Mouse (Mus musculus): ENCODE data around the gene Lrrn1.
A peak's percentile ranks its signal among the peaks of the same experiment; 100 is the strongest.

The Lrrn1 gene

DNA sequence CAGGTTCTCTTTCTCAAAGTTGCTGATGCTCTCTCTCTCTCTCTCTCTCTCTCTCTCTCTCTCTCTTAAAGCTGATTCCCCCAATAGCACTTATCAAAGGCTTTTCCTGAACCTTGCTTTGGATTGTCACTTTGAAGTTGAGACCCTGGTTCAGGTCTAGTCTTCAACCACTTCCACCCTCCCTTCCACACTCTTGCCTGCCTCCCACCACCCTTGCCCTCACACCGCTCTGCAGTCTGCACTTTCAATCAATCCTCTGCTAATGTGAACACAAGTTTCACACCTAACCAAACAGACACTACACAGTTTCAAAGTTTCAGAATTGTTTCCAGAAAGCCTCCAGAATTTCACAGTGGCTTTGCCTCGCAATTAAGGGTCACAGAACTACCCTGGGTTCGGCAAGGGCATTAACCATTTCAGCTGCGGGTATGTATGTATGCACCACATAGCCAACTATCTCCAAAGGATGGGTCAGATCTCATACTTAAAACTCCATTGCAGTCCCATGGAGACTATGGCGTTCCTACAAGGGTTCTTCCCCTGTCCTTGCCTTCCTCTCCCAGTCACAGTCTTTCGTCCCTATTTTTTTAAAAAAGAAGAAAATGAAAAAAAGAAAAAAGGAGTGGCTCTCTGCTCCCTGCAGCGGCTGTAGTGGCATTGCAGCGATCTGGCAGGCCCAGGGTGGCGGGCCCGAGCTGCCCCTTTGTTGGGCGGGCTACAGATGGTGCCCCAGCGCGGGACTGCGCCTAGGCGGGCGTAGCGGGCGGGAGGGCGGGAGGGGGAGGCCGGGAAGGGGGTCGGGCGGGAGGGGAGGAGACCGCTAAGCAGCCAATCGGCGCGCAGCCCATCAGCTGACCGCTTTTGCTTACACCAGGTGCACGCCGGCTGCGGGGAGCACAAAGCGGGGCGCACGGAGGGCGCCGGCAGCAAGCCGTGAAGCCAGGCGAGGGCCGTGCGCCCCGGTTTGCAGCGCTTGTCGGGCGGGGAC, at the start of gene Lrrn1:
Gene Lrrn1 (plus strand): TSS at position 892 of the 988 bp plus-strand sequence.
- peak; percentile 57 to 73 for DNase-seq

DNA sequence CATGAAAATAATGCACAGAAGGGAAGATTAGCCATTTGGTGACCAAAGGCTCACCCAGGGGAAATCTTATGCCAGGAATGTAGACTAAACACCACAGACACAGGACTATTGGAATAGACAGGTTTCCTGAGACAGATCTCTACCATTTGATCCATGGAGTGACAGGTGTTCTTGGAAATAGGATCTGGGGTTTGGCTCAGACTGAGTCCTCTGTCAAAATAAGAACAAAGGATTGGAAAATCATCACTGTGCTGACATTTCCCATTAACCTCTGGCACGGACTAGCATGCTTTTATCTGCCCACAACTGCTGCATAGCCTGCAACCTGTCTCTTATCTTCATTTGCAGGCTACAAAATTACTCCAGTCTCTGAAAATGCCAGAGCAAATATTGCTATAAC, 35.1 kb upstream of the Lrrn1 start:
- no peak for DNase-seq

DNA sequence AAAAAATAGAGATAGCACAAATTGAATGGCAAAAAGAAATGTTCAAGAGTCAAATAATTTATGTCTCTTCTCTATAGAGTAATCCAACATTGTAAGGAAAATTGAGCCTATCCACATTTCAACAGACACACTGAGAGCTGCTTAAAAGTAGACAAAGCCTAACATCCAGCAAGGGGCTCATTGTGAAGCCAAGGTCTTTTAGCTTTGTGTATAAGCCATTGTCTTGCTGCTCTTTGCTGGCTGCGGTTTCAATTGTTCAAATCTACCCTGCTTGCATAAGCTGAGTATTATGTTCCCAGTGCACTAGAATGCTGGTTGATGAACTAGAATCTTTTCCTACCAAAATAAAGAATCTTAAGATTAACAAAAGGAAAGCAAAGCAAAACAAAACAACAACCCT, 33.7 kb upstream of the Lrrn1 start:
- no peak for DNase-seq

DNA sequence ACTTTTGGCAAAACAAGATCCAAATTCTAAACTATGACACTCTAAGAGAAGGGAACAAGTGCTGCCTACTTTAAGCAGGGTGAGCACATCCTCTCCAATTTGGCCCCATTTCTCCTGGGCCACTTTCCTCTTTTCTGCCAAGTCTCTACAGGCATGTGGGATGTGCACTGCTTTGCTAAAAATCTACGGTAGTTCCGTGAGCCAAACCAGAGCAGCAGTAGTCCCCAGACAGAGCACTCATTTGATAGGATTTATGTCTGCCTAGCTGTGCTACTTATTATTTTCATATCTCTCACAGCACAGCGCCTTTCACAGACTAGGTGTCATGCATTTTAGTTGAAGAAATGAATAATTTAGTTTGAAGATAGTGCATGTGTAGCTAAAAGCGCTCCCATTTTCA, 15.9 kb upstream of the Lrrn1 start:
- no peak for DNase-seq

DNA sequence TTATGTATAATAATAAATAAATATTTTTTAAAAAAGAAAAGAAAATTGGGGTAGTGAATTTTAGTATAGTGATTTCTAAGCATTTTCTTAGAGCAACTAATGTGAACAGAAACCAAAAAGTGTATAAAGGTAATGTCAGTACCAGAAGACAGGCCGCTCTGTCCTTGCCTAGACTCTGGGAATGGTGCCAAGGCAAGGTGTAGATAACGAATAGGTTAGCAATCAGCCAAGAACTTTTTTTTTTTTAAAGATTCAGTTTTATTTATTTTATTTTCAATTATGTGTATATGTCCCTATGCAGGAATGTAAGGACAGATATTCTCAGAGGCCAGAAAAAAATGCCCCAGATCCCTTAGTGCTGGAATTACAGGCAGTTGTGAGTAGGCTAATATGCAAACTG, 5.6 kb upstream of the Lrrn1 start:
- DNase-seq, result no peak

- peak; percentile 51 to 64 for DNase-seq
Observed at GRCm38 (mm10) chr6:107529911-107530431, 403 bp downstream of the Lrrn1 start.

- DNase-seq, result peak; percentile 2 to 4
Observed at GRCm38 (mm10) chr6:107530621-107531285, 1.2 kb downstream of the Lrrn1 start.

DNA sequence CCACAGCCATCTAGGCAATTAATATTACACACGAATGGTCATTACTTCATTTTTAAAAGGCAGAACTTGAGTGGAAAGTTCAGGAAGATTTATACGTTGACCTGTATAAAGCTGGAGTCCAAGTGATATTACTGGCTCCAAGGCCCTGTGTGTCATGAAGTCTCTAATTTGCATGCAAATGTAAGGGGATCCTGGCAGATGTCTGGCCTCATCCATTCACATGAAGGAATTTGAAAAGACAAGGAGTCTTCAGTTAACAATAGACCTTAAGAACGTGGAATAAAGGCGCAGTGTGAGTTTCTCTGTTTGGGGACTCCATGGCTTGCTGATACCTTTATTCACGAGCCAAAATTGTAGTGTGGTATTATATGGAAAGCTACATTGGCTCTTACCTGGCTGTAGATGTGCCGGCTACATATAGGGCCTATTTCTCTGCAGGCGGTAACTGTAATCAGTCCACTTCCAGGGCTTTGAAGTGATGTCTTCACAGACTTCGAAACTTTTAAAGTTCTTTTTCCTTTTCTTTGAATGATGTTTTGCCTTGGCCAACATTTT, 2.0 kb downstream of the Lrrn1 start:
- DNase-seq, result no peak

DNA sequence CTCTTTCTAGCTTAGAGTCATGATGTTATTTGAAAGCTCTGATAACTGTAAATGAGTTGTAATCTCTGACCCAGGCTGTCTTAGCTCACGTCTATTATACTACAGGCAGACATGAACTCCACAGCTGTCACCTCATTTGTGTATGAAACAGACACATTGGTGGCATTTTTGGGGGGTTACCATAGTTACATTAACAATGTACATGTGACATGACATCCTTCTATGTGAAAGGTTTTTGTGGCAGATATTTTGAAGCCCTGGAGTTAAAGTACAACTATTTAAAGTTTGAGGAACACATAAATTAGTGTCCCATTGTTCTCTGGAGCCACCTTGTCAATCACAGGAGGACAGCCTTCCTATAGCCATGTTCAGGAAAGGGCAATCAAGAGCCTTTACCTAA, 5.0 kb downstream of the Lrrn1 start:
- DNase-seq, result no peak

GRCm38 (mm10) chr6:107536631-107537030, 7.1 kb downstream of the Lrrn1 start:
- no peak for DNase-seq

- DNase-seq, result no peak
Observed at GRCm38 (mm10) chr6:107541222-107541621, 11.7 kb downstream of the Lrrn1 start.

DNA sequence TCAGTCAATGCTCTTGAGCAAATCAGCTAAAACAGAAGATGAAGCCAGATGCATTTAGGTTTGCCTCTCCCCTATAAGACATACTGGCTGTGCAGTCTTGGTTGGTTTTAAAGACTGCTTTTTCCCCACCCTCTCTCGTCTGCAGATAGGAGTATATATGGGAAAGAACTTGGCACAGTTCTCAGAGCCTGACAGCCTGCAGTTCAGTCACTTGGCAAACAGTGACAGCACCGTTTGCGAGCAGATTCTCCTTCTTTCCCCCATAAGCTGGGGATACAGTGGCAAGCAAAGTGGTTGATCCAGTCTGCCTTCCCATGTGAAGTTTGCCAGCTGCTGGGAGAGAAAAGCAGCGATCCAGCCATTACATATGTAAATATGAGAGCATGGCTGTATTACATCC, 12.3 kb downstream of the Lrrn1 start:
- no peak for DNase-seq

DNA sequence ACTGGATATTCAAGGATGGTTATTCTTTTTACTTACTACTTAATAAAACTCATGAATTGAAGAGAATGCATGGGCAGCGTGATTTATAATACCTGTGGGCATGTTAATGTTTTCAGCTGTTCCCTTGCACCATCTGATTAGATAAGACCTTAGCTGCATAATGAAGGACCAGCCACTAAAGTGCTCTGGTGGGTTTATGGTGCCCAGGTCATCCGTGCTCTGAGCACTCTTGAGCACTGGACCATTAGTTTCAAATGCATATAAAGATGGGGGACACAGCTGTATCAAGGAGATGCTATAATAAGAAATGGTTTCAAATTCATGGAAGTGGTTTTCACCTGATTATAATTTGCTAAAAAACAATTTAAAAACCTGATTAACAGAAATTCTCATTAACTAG, 16.7 kb downstream of the Lrrn1 start:
- no peak for DNase-seq

- DNase-seq, result no peak
Observed at GRCm38 (mm10) chr6:107552511-107552910, 22.9 kb downstream of the Lrrn1 start.

GRCm38 (mm10) chr6:107555364-107555763, 25.8 kb downstream of the Lrrn1 start:
- DNase-seq, result no peak

DNA sequence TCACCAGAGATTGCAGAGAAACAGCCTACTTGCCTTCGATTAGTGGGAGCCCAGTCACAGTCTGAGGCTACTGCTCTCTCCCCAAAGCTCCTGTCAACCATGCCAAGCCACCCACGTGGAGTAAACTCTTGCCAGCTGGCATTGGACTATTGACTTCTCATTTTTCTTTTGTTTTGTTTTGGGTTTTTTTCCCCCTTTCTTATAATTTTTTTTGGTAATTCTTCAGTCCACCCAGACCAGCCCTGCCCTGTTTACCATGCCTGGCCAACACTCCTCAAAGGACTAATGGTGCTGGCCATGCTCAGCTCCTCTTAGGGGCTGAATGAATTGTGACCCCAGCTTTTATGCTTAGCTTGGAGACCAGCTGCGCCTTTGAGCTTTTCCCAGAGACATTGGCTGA, 27.4 kb downstream of the Lrrn1 start:
- no peak for DNase-seq

GRCm38 (mm10) chr6:107557806-107558205, 28.2 kb downstream of the Lrrn1 start:
- DNase-seq, result no peak

GRCm38 (mm10) chr6:107562255-107562654, 32.7 kb downstream of the Lrrn1 start:
- no peak for DNase-seq

- peak in 1 of 2 experiments; percentile 4 for DNase-seq
Observed at GRCm38 (mm10) chr6:107566944-107567634, 37.5 kb downstream of the Lrrn1 start.

DNA sequence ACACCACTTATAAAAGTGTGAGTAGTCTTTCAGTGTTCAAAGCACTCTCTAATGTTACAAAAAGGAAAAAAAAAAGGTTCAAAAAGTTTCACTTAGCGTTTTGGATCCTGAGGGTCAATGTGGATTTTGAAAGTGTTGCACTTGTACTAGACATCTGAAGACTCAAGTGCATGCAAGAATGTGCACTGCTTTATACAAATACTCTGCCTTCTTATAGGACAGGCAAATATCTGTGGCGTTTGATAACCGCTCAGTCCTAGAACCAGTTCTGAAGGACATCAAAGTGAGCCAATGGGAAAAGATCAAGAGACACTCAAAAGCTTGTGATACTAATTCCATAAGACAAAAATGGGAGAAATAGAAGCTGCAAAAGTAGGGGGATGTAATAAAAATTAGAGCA, 45.0 kb downstream of the Lrrn1 start:
- no peak for DNase-seq

- no peak for DNase-seq
Observed at GRCm38 (mm10) chr6:107575405-107575804, 45.8 kb downstream of the Lrrn1 start.

DNA sequence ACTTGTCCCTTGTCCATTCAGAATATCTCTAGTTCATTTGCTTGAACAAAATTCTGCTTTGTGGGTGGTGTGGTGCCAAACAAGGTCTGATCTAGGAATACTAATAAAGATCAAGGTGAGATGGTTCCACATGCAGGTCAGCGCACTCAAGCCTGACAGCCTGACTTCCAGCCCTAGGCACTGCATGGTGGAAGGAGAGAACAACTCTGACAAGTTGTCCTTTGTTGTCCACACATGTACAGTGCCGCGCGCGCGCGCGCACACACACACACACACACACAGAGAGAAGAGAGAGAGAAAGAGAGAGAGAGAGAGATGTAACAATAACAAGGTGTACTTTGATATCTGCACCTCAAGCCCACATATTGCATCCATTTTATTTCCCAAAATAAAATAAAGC, 47.7 kb downstream of the Lrrn1 start:
- no peak for DNase-seq

Data from kidney, postnatal 4 days (tissue).